Mouse (Mus musculus) cerebellum, postnatal 14 days (tissue): ENCODE results near the gene Cpz.

Experiments
- DNase-seq, 2 experiments: peaks; one replicate each; pipeline ENCODE4 v3.0.0; 2021; ENCODE audit warnings: mixed read lengths in 2 of 2

Gene Cpz

DNA sequence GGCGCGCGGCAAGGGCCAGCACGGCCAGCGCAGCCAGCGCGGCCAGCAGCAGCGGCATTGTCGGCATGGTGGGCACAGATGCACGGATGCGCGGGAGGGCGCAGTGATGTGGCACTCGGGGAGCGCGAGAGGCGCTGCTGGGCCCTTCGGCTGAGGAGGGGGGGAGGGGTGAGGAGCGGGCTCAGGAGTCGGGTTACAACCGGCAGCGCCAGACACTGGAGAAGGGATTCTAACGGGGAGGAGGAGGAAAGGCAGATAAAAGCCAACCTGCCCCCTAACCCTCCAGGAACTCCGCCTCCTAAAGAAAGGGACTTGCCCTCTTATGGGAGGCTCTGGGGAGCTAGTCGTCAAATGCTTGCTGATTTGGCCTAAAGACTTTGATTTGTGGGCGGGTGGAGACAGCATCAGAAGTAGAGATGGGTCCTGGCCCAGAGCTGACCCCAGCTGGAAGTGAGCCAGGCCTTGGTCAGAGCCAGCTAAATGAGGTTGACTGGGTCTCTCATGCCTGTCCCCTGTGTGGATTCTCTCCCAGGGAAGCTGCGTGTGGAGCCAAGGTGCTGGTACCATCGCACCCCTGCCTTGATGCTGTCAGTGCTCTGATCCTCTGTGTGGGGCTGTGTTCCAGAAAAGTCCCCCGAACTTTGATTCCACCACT is at the start of gene Cpz:
Gene Cpz (minus strand): TSS at position 230 of the 655 bp plus-strand sequence.
- peak in 1 of 2 experiments; percentile 52 for DNase-seq

DNA sequence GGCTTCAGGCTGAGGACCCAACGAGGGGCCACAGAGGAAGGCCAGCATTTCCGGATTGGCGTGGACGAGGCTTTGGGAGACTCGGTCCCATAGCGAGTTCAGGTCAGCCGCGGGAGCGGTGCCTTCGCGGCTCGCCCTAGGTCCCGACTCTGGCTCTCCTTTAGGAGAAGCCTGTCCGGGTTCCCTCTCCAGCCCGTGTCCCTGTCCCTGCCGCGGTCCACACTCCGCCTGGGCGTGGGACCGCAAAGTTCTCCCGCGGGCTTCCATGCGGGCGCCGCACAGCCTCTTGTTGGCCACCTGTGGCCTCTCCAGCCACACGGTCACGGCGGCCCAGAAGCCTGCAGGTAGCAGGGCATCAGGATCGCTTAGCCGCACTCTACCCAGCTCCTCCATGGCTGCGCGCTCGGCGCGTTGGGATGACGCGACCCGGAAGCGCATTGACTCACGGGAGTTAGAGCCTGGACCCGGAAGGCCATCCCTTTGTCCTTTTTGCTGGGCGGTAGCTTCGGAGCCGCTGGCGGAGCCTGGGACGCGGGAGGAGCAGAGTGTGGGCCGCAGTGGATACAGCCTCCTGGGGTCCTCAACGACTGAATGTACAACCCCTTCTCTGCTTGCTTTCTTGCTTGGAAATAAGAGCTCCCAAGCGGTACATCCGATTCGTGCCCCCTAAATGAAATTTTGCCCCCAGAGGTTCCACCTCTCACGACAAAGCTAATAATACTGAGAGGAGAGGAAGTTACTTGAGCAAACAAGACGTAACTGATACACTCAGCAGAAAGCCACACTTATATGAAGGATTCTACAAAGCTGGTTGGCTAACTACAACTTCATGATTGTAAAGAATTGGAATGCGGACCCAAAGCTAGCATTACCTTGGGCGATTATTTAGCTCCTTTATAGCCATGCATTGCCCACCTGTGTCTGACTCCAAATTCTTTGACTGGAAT is 49.4 kb upstream of the Cpz start, which contains the start of gene Trmt44:
Gene Trmt44 (minus strand): TSS at position 418 of the 947 bp plus-strand sequence.
- peak; percentile 91 to 95 for DNase-seq

DNA sequence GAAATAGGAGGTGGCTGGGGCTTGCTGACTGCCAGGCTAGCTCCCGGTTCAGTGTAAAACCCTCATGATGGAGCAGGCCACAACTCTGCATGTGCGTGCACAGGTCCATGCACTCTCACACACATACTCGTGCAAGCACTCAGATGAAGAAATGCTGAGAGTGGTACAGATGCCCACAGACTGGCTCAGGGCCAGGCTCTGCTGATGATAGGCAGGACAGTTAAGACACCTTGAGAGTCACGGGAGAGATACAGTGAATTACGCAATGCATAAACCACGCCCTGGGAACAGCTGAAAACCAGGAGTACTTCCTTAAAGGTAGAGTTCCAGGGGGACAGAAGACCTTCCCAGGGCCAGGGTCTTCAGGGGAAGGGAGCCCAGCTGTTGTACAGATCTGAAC is 46.0 kb upstream of the Cpz start:
- no peak for DNase-seq

DNA sequence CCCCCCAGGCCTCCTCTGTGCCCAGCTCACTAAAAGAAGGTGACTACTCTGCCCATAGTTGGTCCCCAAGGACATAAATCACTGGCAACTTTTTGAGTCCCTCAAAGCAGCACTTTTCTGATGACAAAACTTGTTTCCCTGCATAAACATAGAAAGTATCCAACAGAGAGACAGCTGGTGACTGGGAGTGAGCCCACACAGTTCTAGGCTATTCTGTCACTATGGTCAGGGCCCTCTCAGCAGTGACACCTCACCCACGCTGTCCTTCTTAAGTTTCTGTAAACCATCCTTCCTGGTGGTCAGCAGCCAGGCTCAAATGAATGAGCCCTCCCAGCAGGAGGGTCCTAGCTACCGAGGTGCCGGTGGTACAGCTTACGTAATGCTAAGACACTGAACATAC is 41.1 kb upstream of the Cpz start:
- no peak for DNase-seq

DNA sequence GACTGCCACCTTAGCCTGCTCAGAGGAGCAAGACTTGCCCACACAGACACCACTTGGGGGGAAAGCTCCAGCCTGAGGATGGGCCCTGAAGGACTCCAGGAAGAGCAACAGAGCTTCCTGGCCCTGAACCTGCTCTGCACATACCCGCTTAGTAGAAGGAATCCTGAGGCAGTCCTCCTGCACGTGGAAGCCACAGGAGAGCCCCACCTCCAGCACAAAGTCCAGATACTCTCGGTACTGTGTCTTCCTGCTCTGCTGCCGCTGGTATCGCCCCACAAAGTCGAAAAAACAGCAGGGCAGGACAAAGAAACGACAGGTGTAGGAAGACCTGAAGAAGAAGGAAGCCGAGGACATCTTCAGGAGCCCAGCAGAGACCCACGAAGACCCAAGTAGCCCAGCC is 39.7 kb upstream of the Cpz start:
- no peak for DNase-seq

DNA sequence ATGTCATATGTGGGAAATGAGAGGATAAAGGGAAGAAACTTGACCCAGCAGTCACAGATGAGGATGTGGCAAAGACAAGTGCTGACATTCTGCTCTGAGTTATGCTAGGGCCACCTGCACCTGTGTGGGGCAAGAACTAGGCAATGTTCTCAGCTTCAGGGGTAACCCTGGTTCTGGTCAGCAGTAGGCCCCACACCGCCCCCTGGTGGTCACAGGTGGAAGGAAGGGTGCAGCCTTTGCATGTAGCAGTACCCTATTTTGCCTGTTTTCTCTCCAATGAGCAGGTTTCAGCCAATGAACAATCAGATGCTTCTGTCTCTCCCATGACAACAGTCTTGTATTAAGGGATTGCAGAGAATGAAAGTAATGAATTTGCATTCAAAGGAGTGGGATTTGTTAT is 38.0 kb upstream of the Cpz start:
- DNase-seq: peak; percentile 87 to 93

DNA sequence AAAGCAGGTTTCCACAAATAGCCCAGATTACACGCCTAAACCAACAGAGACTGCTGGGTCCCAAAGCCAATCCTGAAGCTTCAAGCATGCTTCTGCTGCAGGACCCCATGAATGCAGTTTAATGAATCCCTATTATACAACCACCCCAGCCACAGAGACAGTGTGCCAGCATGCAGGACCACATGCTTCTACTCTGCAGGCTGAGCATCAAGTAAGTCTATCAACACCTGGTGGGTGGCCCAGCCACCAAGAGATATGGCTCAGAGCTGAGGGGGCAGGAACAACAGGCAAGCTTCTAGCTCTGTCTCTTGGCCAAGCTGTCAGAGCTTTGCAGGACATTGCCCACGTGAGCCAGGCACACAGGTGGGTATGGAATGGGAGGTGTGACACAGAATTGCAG is 37.1 kb upstream of the Cpz start:
- no peak for DNase-seq

DNA sequence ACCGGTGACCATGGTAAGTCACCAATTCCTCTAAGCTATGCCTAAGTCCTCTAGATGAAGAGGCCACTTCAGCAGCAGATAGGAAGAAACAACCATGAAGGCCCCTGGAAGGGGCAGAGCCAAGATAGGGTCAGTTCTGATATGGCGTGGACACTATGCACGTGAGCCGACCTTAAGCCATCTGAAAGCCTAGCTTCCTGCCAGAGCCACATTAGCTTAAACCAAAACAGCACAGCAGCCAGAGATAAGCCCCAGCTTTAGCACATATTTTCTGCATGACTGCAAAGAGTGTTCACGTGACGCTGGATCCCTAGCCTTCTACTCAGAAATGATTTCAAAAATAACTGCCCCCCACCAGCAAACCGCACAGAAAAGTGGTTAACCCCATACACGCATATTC is 33.9 kb upstream of the Cpz start:
- DNase-seq: no peak

DNA sequence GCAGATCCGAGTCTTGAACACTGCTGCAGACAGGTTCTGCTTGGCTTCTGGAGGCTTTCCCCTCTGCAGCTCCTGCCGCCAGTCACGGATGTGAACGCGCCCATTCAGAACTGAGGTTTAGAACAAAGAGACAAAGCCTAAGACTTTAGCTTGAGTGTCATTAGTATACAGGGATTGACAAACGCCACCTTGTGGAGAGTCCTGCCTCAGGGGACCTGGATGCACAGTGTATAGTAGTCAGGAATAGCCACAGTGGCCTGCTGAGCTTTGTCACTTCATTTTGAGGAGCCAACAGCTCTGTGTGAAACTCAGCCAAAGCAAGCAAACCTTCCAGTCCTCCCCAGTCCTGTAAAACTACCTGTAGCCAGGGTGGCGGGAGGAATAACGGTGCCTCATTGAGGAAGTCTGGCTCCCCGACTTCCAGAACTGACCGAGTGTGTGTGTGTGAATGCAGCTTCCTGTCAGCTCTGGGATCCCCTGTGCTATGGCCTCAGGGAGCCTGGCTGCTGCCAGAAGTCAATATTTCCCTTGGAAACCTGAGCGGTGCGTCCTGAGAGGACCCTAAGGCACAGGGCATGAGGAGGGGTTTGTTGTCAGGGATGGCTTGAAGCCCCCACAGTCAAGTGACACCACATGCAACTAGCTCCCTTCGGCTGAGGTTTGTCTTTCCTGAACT is 32.6 kb upstream of the Cpz start:
- peak in 1 of 2 experiments; percentile 39 for DNase-seq

DNA sequence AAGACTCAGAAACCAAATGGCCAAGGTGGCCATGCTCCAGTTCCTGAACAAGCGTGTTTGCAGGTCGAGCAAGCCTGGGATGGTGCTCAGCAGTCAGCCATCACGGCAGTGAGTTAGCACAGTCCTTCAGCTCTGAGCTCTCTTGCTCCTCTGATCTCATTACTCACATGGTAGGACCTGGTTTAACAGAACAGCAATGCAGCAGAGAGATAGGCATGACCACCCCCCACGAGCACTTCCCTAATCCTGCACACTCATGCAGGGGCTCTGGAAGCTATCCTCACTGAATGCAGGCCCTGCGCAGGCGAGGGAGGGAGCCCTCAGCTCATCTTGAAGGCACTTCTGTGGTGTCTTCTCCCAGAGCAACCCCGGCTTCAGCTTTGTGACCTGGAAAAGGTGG is 30.9 kb upstream of the Cpz start:
- DNase-seq: no peak

DNA sequence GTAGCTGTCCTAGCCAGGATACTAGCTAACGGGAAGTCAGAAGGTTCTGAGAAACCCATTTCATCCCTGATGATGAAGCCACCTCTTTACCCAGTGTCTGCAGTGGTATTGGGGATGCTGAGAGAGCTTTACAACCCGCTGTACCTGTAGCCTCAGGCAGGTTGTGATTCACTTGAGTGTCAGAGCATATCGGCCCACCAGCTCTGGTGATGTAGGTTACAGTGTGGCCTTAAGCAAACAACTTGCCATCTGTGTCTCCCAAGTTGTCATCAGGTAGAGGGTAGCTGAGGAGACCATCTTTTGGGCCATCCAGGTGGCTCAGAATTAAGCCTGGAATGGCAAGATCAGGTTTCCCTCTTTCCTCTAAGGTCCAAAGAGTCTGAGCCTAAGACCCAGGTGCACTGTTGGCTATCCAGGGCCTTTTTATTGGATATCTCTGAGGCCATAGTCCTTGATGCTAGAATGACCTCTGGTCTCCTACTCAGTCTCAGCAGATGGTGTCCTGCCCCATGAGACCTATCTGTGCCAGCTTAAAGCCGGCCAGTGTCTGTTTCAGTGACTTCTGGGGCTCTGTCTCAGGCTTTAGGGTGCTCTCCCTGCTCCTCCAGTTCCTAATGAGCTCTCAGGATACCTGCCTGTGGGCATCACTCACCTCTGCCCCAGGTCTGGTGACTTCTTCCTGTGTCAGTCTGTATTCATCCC is 27.5 kb upstream of the Cpz start:
- DNase-seq: peak in 1 of 2 experiments; percentile 39

DNA sequence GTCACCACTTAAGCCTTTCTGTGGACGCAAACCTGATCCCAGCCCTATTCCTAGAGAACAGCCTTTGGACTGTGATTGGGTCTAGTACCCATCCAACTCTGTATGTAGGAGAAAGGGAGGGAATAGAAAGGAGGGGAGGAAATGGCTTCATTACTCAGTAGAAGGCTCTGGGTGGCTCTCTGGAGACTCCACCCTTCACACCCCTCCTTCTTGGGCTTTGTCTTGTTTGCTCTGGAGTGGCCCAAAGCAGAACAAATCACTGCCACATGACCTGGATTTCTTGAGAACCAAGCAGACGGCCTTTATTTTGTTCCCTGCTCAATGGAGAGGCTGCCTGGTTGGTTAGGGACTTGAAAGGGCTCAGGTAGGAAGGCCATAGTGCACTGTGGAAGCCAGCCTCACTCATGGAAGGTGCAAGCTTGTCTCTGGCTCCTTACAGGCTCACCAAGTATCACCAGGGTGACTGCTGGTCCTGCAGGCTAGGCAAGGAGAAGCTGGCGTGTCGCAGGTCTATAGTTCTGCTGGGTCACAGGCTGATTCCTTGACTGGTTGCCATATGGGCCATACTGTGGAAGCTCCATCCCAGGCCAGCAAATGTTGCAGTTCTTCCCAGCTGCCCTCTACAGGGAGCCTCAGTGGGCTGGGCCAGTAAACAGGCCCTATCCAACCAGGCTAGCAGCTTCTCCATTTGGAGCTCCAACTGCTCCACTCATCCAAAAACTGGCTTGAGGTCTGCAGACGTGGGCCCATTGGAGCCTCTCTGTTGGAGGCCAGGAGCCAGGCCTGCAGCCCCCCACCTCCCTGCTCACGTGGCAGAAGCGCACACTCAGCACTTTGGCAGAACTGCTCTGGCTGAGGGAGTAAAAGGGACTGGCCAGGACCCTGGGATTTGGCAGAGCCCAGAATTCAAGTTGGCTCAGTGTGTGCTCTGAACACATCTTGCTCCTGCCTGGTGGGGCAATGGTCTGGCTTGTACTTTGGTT is 26.6 kb upstream of the Cpz start:
- DNase-seq: peak; percentile 58 to 71

DNA sequence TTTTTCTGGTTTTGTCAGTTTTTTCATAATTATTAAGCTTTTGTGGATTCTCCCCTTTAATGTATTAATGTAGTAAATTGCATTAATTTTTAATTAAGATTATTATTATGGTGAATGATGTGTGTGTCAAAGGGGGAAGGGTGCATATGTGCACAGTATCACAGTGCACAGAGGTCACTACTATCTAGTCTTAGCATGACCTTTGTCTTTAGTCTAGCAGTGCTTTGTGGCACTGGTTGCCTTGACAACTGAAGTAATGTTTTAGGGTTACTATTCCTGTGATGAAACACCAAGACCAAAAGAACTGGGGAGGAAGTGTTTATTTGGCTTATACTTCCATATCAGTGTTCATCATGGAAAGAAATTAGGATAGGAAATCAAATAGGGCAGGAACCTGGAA is 20.6 kb upstream of the Cpz start:
- DNase-seq: no peak

DNA sequence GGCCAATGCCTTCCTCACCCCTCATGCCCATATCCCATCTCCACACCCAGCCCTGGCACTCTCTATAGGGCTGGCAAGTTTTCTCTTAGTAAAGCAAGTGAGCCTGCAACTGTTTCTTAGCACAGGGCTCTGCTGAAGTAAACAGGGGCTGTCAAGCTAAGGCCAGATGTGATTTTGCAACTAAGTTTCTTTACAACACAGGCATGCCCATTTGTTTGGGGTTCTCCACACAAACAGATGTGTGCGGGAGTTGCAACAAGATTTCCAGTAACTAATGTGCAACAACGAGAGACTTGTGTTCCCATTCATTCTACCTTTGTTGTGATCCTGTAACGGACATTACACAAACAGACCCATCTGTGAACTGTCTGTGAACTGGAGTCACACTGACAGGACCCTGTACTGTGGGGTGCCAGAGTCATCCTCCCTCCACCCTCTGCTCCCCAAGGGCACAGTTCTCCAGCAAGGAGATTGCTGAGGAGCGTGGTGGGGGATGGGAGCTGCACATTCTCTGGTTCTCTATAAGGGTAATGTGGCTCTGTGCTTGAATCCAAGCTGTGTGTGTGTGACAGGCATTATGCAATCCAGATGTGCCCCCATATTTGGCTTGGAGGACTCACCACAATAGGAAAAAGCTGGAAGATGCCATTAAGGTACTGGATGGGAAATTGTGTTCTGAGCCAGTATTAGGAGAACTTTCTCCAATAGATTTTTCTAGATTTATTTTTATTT is 15.7 kb upstream of the Cpz start:
- no peak for DNase-seq

DNA sequence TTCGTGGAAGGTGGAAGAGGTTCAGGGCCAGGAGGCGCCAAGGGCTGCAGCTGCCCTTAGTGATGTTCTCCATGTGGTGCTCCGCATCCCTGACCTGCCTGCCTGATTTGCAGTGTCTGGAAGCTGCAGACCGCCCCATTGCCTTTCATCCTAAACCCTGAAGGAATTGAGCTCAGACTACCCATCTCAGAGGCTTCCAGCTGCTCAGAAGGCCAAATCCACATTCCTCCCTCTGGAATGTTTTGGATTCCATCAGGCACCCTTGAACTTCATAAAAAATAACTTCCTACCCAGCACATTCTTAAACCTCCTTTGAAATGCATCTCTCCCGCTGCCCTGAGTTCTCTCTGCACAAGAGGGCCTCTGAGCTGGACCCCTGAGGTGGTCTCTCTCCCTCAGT is 15.1 kb upstream of the Cpz start:
- no peak for DNase-seq

DNA sequence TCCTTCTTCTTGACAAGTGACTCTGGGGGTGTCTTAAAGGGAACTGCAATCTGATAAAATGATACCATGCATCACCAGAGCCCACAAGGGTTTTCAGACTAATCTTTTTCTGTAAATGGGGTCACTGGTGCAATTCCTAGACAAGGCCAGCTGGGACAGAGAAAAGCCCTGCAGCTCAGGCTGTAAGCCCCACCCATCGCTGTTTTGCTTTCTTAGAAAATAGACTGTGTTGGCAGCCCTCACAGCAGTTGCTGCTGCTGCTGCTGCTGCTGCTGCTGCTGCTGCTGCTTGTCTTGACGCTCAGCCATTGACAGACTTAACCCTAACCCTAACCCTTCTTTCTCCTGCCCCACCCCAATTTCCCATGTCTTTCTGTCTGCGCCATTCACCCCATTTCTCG is 14.1 kb upstream of the Cpz start:
- no peak for DNase-seq

DNA sequence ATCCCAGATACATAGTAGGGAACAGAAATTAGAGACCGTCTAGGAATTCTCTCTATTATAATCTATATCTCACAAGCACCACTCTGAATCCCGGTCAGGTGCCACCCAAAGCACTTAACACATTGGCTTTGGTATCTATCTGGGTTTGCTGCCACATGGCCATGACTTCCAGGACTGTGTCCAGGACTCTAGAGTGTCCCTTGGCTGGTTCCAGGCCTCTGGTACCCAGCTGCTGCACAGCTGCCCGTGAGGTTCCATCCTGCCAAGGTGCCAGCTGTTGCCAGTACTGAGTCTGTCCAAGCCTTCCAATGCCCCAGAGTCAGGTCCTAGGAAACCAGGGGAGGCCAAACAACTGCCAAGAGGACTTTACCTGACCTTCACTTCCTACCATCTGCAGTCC is 12.5 kb upstream of the Cpz start:
- DNase-seq: no peak

DNA sequence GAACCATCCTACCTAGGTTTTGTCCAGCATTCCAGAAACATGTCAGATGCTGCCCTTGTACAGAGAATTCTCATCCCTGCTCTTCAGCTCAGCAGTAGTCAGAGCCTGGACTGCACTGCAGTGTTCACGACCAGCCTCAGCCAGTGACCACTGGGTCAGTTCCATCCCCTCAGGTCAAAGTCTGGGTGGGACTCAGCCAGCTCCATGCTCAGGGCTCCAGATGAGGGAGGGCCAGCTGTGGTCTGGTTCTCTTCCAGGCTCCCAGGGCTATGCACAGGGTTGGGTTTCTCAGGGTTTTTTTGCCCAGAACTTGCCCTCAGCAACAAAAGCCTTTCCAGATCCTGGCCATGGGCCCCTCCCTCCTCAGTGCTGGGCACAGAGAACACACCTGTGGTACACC is 12.0 kb upstream of the Cpz start:
- no peak for DNase-seq

DNA sequence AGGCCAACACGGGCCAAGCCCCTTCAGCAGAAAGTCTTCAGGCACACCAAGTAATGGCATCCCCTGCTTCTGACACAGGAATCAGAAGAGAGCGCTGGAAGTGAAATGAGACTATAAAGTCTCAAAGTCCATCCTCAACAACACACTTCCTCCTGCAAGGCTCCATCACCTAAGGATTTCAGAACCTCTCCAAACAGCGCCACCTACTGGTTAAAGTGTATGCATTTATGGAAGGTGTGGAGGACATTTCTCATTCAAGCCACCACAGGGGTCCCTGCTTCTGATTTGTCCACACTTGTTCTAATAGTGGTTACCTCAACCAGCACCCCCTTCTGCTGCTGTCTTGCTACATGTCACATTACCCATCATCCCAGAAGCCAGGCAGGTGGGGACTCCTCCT is 10.8 kb upstream of the Cpz start:
- no peak for DNase-seq

DNA sequence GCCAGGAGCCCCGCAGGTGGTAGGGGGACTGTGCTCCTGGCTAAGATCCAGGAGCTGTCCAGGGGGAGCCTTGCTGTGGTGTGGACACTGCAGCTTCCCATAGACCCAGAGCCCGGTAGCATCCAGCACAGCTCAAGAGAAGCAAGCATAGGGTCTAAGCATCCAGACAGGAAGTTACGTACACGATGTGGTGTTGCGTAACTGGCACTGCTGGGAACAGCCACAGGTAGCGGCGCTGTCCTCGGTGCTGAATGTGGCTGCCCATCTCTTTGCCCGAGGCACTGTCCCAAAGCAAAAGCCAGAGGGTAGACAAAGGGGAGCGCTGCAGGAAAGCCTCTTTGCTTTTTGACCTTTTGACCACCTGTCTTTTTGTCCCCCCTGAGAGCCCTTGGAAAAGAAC is 6.1 kb upstream of the Cpz start:
- DNase-seq: no peak

DNA sequence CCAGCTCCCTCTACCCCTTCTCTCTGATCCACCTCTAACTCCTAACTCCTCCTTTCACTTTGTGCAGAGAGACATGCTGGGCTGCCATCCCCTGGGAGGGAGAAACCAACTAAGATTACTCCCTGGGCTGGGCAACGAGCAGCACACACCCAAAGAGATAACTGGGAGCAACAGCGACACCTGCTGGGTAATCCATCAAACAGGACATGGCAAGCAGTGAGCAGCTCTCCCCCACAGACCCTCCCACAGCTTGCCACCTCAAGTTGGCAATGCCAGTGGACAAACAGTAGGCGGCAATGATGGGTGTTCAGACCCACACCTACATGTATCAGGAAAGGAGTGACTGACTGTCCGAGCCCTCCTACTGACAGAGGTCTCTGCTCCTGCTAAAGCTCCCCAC is 4.9 kb upstream of the Cpz start:
- peak; percentile 48 to 78 for DNase-seq
